Mouse (Mus musculus) liver, adult 2 months (tissue): ENCODE results near the gene Tnni2. TPM values are rescaled to one million over a fixed set of nuclear protein-coding genes. Genes with fewer than 3 reads are reported as not detected.

Experiments used
- DNase-seq: peaks from one replicate; pipeline ENCODE4 v3.0.0-alpha.2; 2011; ENCODE audit warnings: low read depth, low spot score; ENCODE audit errors: extremely low read depth
- H3K27ac ChIP-seq: fragments of 200-500 bp; replicated peaks from 2 replicates; pipeline ENCODE4 v1.5.1; 2012; ENCODE audit warnings: low read depth, mild to moderate bottlenecking, control low read depth, inconsistent platforms, low read length; ENCODE audit not compliant: insufficient read depth
- H3K27me3 ChIP-seq: fragments of 200-500 bp; 2 replicates; pipeline ENCODE4 v1.6.1; 2012; ENCODE audit warnings: mild to moderate bottlenecking, moderate library complexity, low read length, inconsistent platforms; ENCODE audit not compliant: control insufficient read depth, insufficient read depth
- H3K36me3 ChIP-seq: fragments of 200-500 bp; 2 replicates; pipeline ENCODE4 v1.6.1; 2012; ENCODE audit warnings: low read length, inconsistent platforms; ENCODE audit not compliant: control insufficient read depth, insufficient read depth
- H3K4me1 ChIP-seq: fragments of 200-500 bp; 2 replicates; pipeline ENCODE4 v1.6.1; 2011; ENCODE audit warnings: low read length; ENCODE audit not compliant: control insufficient read depth, insufficient read depth
- H3K4me3 ChIP-seq: fragments of 200-500 bp; 2 replicates; pipeline ENCODE4 v1.5.1; 2011; ENCODE audit warnings: low read depth, mild to moderate bottlenecking, control low read depth, low read length, moderate library complexity; ENCODE audit not compliant: insufficient read depth
- H3K79me2 ChIP-seq: fragments of 200-500 bp; 2 replicates; pipeline ENCODE4 v1.6.1; 2012; ENCODE audit warnings: inconsistent platforms, mild to moderate bottlenecking, low read length, moderate library complexity; ENCODE audit not compliant: control insufficient read depth, insufficient read depth
- H3K9ac ChIP-seq: fragments of 200-500 bp; 2 replicates; pipeline ENCODE4 v1.6.1; 2012; ENCODE audit warnings: low read depth, mild to moderate bottlenecking, control low read depth, inconsistent platforms, low read length
- CTCF ChIP-seq: fragments of 200-500 bp; IDR thresholded peaks from 2 replicates; pipeline ENCODE4 v1.5.1; 2011; ENCODE audit warnings: low read depth, low read length, control low read depth
- POLR2A ChIP-seq: fragments of 200-500 bp; IDR thresholded peaks from 2 replicates; pipeline ENCODE4 v1.6.1; 2011; ENCODE audit warnings: low read length, control low read depth; ENCODE audit not compliant: insufficient read depth; ENCODE audit errors: extremely low read depth
- WGBS: fragments of 180-500 bp; shearing (Covaris S2); methylation state at CpG from one replicate; pipeline ENCODE4 v1.1.7; 2018; 5-methylcytosine and 5-hydroxymethylcytosine counted together
- polyA plus RNA-seq: library from polyadenylated mRNA; depleted of rRNA; stranded (reverse); fragments of >200 nt; gene quantifications from 2 replicates; pipeline ENCODE4 v1.2.3, GENCODE M21; 2012
- total RNA-seq: library from RNA; depleted of rRNA; stranded (reverse); fragments of >200 nt; gene quantifications from 2 replicates; pipeline ENCODE4 v1.2.3, GENCODE M21; 2014

Gene Tnni2
- total and polyA plus RNA-seq, 2 experiments, result 10.1 TPM; not detected in 1

- no peaks in the 10 kb centered on the region for H3K36me3 ChIP-seq
- WGBS, result 69% methylated on average over 4 of the region's 4 CpGs
- H3K27me3 ChIP-seq, result no peaks in the 10 kb centered on the region
- H3K9ac ChIP-seq, result no peak overlapping the region
- H3K79me2 ChIP-seq, result no peaks in the 10 kb centered on the region
- H3K27ac ChIP-seq, result no peak overlapping the region
- TF ChIP-seq POLR2A (no peak), CTCF (no peak)
- no peak overlapping the region for H3K4me3 ChIP-seq
- no peak for DNase-seq
- H3K4me1 ChIP-seq, result no peaks in the 10 kb centered on the region
Observed at GRCm38 (mm10) chr7:142407935-142408334, 33.7 kb upstream of the Tnni2 start.

- Histone ChIP-seq H3K27me3 (no peaks in the 10 kb centered on the region), H3K27ac (no peak overlapping the region), H3K36me3 (no peaks in the 10 kb centered on the region), H3K4me3 (no peak overlapping the region), H3K9ac (no peak overlapping the region), H3K79me2 (no peaks in the 10 kb centered on the region), H3K4me1 (no peaks in the 10 kb centered on the region)
- no peak for DNase-seq
- no peak for TF ChIP-seq CTCF
- TF ChIP-seq POLR2A, result no peak
- 95% methylated on average over 8 of the region's 8 CpGs for WGBS
Observed at GRCm38 (mm10) chr7:142408686-142409085, 32.9 kb upstream of the Tnni2 start.

DNA sequence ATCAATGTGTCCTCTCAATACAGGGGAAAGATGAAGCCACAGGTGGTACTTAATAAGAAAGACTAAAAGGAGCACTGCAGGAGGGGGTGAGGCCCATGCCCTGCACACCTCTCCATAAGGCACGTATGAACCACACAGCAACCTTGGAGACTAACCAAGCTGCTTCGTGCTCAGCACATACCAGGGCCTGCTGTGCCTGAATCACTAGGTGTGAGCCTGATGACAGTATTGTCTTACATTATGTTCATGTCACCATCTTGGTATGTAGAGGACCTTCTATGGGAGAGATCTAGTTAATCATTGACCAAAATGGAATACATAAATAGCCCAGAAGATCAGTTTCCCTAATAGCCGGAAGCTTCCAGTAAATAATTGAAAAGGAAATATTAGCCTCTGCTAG, 32.0 kb upstream of the Tnni2 start:
- no peaks in the 10 kb centered on the region for H3K27me3 ChIP-seq
- 88% methylated on average over 3 of the region's 3 CpGs for WGBS
- no peaks in the 10 kb centered on the region for H3K79me2 ChIP-seq
- no peaks in the 10 kb centered on the region for H3K36me3 ChIP-seq
- H3K4me3 ChIP-seq, result no peak overlapping the region
- H3K27ac ChIP-seq, result no peak overlapping the region
- no peak overlapping the region for H3K9ac ChIP-seq
- TF ChIP-seq POLR2A (no peak), CTCF (no peak)
- DNase-seq, result no peak
- no peaks in the 10 kb centered on the region for H3K4me1 ChIP-seq

GRCm38 (mm10) chr7:142413285-142413684, 28.3 kb upstream of the Tnni2 start:
- Histone ChIP-seq H3K79me2 (no peaks in the 10 kb centered on the region), H3K27ac (no peak overlapping the region), H3K27me3 (no peaks in the 10 kb centered on the region), H3K36me3 (no peaks in the 10 kb centered on the region), H3K9ac (no peak overlapping the region), H3K4me3 (no peak overlapping the region), H3K4me1 (no peaks in the 10 kb centered on the region)
- no peak for DNase-seq
- TF ChIP-seq POLR2A, result no peak
- TF ChIP-seq CTCF, result no peak
- WGBS, result 76% methylated on average over 6 of the region's 6 CpGs

- H3K36me3 ChIP-seq, result no peaks in the 10 kb centered on the region
- H3K4me3 ChIP-seq, result no peak overlapping the region
- 66% methylated on average over 4 of the region's 4 CpGs for WGBS
- no peak overlapping the region for H3K9ac ChIP-seq
- no peaks in the 10 kb centered on the region for H3K4me1 ChIP-seq
- TF ChIP-seq CTCF (no peak), POLR2A (no peak)
- H3K27me3 ChIP-seq, result no peaks in the 10 kb centered on the region
- no peaks in the 10 kb centered on the region for H3K79me2 ChIP-seq
- no peak overlapping the region for H3K27ac ChIP-seq
- no peak for DNase-seq
Observed at GRCm38 (mm10) chr7:142415314-142415713, 26.3 kb upstream of the Tnni2 start.

DNA sequence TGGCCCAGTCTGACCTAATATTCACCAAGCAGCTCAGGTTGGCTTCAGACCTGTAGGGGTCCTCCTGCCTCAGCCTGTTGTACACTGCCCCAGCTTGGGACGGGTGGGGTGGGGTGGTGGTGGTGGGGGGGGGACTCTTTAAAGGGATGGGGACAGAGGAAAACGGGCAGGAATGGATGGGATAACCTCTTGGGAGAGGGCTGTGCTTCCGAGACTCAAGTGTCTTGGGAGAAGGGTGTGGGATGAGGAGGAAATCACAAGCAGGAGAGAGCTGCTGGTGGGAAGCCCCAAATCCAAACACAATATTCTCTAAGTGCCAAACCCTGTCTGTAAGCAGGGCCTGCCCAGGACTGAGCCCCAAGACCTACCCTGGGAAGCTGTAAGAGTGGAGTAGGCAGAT, 25.4 kb upstream of the Tnni2 start:
- DNase-seq, result no peak
- no peaks in the 10 kb centered on the region for H3K36me3 ChIP-seq
- no peaks in the 10 kb centered on the region for H3K4me1 ChIP-seq
- WGBS, result 78% methylated on average over 3 of the region's 3 CpGs
- TF ChIP-seq CTCF, result no peak
- no peak for TF ChIP-seq POLR2A
- no peak overlapping the region for H3K9ac ChIP-seq
- no peak overlapping the region for H3K27ac ChIP-seq
- no peaks in the 10 kb centered on the region for H3K27me3 ChIP-seq
- no peak overlapping the region for H3K4me3 ChIP-seq
- H3K79me2 ChIP-seq, result no peaks in the 10 kb centered on the region
